Mouse (Mus musculus): ENCODE results near the gene 4930539E08Rik. TPM values are rescaled to one million over a fixed set of nuclear protein-coding genes. Genes with fewer than 3 reads are reported as not detected.

4930539E08Rik gene
- polyA plus RNA-seq, 1 experiment from 2014 or later: 0.37 TPM

DNA sequence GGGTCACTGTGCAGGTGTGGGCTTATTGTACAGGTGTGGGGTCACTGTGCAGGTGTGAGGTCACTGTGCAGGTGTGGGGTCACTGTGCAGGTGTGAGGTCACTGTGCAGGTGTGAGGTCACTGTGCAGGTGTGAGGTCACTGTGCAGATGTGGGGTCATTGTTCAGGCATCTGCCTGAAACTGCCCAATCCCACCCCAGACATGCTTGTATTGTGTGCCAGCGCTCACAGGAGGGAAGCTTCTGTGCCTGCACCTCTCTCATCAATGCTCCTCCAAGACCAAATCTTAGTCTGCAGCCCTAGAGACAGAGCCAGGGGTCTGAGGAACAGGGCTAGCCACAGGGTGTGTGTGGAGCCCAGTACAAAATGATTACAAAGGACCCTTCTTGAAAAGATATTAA lies 1.4 kb upstream of the 4930539E08Rik start:
- ATAC-seq (ENCODE audit: insufficient read depth): no peak
- Histone ChIP-seq H3K27ac (ENCODE audit: low read depth) (no peak overlapping the region), H3K9ac (no peak overlapping the region), H3K27me3 (ENCODE audit: insufficient read depth, low read length) (no peaks in the 10 kb centered on the region), H3K36me3 (ENCODE audit: insufficient read depth) (no peaks in the 10 kb centered on the region), H3K9me3 (ENCODE audit: low read depth, low read length) (no peaks in the 10 kb centered on the region), H3K4me3 (ENCODE audit: low read depth, low read length) (no peak overlapping the region), H3K4me2 (no peak overlapping the region), H3K4me1 (ENCODE audit: insufficient read depth) (no peaks in the 10 kb centered on the region)
- no peak for TF ChIP-seq CTCF (IDR thresholded peaks at IDR 0.05; ENCODE audit: low read depth)
- 100% methylated on average over 1 of the region's 1 CpGs for WGBS
- no peak for DNase-seq

DNA sequence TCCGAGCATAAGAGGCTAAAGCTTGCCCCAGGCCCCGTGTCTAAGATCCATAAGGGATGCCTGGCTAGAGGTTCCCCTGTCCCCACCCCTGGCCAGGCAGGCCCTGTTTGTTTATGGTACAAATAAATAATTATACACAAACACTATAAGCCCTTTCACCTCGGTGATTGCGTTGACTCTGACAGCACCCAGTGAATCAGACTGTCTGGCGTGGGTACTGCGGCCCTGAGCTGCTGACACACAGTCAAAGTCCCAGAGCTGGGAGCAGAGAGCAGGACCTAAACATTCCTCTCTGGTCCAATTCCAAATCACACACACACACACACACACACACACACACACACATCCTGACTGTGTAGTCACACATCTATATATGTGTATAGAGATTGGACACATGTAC lies 1.2 kb downstream of the 4930539E08Rik start:
- H3K9me3 ChIP-seq (ENCODE audit: low read depth, low read length): no peaks in the 10 kb centered on the region
- H3K4me3 ChIP-seq (ENCODE audit: low read depth, low read length): no peak overlapping the region

DNA sequence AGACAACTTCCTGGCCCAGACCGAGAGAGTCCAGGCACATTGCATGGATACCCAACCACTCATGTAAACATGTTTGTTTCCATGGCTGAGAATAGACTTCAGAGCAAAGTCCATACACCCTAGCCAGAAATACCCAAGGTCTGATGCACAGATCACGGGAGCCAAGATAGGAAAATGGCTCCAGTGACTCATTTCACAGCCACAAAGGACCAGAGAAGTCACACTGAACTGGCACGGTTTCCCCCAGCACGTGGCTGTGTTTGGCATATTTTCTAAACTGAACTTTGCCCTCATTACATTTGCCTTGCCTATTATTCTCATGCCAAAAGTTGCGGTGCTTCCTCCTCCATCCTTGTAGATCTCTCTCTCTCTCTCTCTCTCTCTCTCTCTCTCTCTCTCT lies 1.9 kb downstream of the 4930539E08Rik start:
- H3K4me1 ChIP-seq (ENCODE audit: insufficient read depth): no peaks in the 10 kb centered on the region
- no peak overlapping the region for H3K4me3 ChIP-seq (ENCODE audit: low read depth, low read length)
- H3K27me3 ChIP-seq (ENCODE audit: insufficient read depth, low read length): peaks cover 11% of the 10 kb centered on the region; the same call in 1 of the 2 replicates
- ATAC-seq (ENCODE audit: insufficient read depth) (no peak), DNase-seq (peak; percentile 51)
- TF ChIP-seq CTCF (IDR thresholded peaks at IDR 0.05; ENCODE audit: low read depth): no peak
- WGBS: 41% methylated on average over 5 of the region's 5 CpGs
- no peak overlapping the region for H3K4me2 ChIP-seq
- no peak overlapping the region for H3K27ac ChIP-seq (ENCODE audit: low read depth)
- no peaks in the 10 kb centered on the region for H3K36me3 ChIP-seq (ENCODE audit: insufficient read depth)
- no peak overlapping the region for H3K9ac ChIP-seq
- no peaks in the 10 kb centered on the region for H3K9me3 ChIP-seq (ENCODE audit: low read depth, low read length)

More for the DNA sequence above, 1.2 kb downstream of the 4930539E08Rik start:
- H3K27ac ChIP-seq (ENCODE audit: low read depth): no peak overlapping the region
- no peak overlapping the region for H3K4me2 ChIP-seq
- H3K36me3 ChIP-seq (ENCODE audit: insufficient read depth): no peaks in the 10 kb centered on the region
- H3K27me3 ChIP-seq (ENCODE audit: insufficient read depth, low read length): peaks cover 9% of the 10 kb centered on the region; the same call in 1 of the 2 replicates
- 54% methylated on average over 6 of the region's 6 CpGs for WGBS
- H3K9ac ChIP-seq: no peak overlapping the region
- no peaks in the 10 kb centered on the region for H3K4me1 ChIP-seq (ENCODE audit: insufficient read depth)
- DNase-seq (no peak), ATAC-seq (ENCODE audit: insufficient read depth) (no peak)
- no peak for TF ChIP-seq CTCF (IDR thresholded peaks at IDR 0.05; ENCODE audit: low read depth)

DNA sequence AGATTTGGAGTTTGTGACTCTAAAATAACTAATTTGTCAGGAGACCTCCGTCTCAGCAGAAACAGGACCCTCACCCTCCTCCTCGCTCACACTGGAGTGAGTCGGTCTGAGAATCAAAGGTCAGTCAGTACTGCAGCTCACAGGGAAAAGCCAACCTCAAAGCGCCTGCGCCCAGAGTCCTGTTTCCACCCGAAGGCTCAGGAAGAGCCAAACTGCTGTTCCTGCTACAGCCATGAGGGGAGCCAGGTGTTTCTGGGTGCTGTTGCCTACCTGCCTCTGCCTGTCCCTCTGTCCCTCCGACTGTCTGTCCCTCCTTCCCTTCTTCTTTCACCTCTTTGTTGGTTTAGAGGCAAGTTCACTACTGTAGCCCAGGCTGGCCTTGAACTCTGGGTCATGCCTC lies 5.0 kb downstream of the 4930539E08Rik start:
- ATAC-seq (ENCODE audit: insufficient read depth) (no peak), DNase-seq (no peak)
- WGBS: 22% methylated on average over 7 of the region's 7 CpGs
- peak overlapping the region; percentile 53 for H3K4me2 ChIP-seq
- H3K27me3 ChIP-seq (ENCODE audit: insufficient read depth, low read length): peaks cover 11% of the 10 kb centered on the region; the same call in 1 of the 2 replicates
- H3K27ac ChIP-seq (ENCODE audit: low read depth): no peak overlapping the region
- H3K9me3 ChIP-seq (ENCODE audit: low read depth, low read length): no peaks in the 10 kb centered on the region
- no peaks in the 10 kb centered on the region for H3K36me3 ChIP-seq (ENCODE audit: insufficient read depth)
- no peaks in the 10 kb centered on the region for H3K4me1 ChIP-seq (ENCODE audit: insufficient read depth)
- H3K9ac ChIP-seq: no peak overlapping the region
- H3K4me3 ChIP-seq (ENCODE audit: low read depth, low read length): no peak overlapping the region
- TF ChIP-seq CTCF (IDR thresholded peaks at IDR 0.05; ENCODE audit: low read depth): peak; percentile 41; the same call in 1 of the 2 replicates

DNA sequence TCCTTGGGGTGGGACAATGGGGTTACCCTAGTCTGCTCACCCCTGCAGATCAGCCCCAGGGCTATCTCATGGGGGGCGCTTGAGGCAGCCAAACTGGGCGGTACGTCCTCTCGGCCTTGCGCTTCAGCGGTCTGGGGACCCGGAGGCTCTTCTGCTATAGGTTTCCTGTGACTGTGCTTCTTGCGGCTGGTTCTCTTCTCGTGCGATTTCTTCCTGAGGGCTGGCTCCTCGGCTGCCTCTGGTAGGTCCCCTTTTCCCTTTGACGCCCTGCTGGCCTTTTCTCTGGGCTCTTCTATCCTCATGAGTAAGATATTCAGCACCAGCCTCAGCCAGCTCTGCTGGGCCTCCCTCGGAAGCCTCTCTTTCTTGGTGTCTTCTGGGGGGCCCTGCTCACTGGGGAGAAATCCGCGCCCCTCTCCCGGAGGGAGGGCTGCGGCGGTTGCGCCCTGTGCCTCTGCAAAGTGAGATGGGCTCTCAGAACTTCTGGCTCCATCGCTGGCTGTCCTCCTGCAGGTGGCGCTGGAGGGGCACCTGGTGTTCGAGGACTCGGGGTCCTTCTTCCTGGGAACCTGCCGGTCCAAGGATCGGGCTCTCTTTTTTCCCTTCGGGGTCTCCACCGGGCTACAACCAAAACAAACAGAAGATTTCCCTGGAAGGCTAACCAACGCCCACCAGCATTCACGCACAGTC lies 5.7 kb downstream of the 4930539E08Rik start:
- peak overlapping the region; percentile 13 for H3K9ac ChIP-seq

DNA sequence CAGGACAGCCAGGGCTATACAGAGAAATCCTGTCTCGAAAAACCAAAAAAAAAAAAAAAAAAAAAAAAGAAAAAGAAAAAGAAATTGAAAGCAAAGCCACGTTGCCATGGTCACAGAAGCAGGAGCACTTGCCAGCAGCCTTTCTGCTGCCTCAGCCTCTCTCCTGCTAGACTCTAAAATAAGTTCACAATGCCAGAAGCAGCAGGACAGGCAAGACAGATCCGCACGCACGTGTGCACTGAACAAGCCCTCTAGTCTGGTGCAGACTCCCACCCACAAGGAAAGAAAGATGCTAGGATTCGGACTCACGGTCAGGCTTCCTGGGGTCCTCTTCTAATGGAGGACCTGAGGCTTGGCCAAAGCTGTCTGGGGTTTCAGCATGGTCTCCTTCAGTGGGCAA lies 7.2 kb downstream of the 4930539E08Rik start:
- H3K4me2 ChIP-seq: no peak overlapping the region
- no peak for TF ChIP-seq CTCF (IDR thresholded peaks at IDR 0.05; ENCODE audit: low read depth)
- H3K9ac ChIP-seq: no peak overlapping the region
- ATAC-seq (ENCODE audit: insufficient read depth) (no peak), DNase-seq (no peak)
- H3K27me3 ChIP-seq (ENCODE audit: insufficient read depth, low read length): peaks cover 11% of the 10 kb centered on the region; the same call in 1 of the 2 replicates
- H3K27ac ChIP-seq (ENCODE audit: low read depth): no peak overlapping the region
- H3K4me1 ChIP-seq (ENCODE audit: insufficient read depth): no peaks in the 10 kb centered on the region
- H3K9me3 ChIP-seq (ENCODE audit: low read depth, low read length): no peaks in the 10 kb centered on the region
- WGBS: 83% methylated on average over 7 of the region's 7 CpGs
- no peaks in the 10 kb centered on the region for H3K36me3 ChIP-seq (ENCODE audit: insufficient read depth)
- H3K4me3 ChIP-seq (ENCODE audit: low read depth, low read length): no peak overlapping the region

More for the DNA sequence above, 5.7 kb downstream of the 4930539E08Rik start:
- Histone ChIP-seq H3K4me2 (peak overlapping the region; percentile 53), H3K27me3 (ENCODE audit: insufficient read depth, low read length) (peaks cover 11% of the 10 kb centered on the region; the same call in 1 of the 2 replicates), H3K27ac (ENCODE audit: low read depth) (no peak overlapping the region), H3K4me1 (ENCODE audit: insufficient read depth) (no peaks in the 10 kb centered on the region), H3K9me3 (ENCODE audit: low read depth, low read length) (no peaks in the 10 kb centered on the region), H3K36me3 (ENCODE audit: insufficient read depth) (no peaks in the 10 kb centered on the region), H3K4me3 (ENCODE audit: low read depth, low read length) (0 out of 2 replicates have a peak overlapping the region, but pooled peaks have one; percentile 2)
- peak; percentile 69 for TF ChIP-seq CTCF (IDR thresholded peaks at IDR 0.05; ENCODE audit: low read depth)
- 7% methylated on average over 29 of the region's 29 CpGs for WGBS
- no peak for ATAC-seq (ENCODE audit: insufficient read depth)
- peak; percentile 75 for DNase-seq

DNA sequence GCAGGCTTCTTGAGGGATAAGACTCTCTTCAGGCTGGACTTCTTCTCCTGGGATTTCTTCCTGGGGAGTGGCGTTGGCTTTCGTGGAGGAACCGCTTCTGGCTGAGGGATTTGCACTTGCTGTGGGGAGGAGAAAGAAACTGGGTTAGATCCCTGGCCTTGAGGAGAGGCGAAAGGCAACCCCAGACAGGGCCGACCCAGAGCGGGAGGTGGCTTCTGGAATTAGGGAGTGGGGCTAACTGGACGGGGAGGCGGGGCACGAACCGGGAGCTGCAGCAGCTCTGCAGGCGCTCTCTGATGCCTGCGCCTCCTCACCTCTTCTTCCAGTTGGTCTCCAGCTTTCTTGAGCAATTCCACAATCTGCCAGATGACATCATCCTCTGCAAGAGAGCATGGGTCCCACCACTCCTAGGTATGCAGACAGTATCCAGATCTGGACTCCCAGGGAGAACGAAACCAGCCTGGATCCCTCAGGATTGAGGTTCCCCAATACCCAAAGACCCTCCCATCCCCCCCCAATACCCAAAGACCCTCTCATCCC lies 9.7 kb downstream of the 4930539E08Rik start:
- Histone ChIP-seq H3K4me2 (no peak overlapping the region), H3K27me3 (ENCODE audit: insufficient read depth, low read length) (peaks cover 11% of the 10 kb centered on the region; the same call in 1 of the 2 replicates), H3K27ac (ENCODE audit: low read depth) (no peak overlapping the region), H3K4me3 (ENCODE audit: low read depth, low read length) (no peak overlapping the region), H3K9ac (no peak overlapping the region), H3K36me3 (ENCODE audit: insufficient read depth) (no peaks in the 10 kb centered on the region), H3K9me3 (ENCODE audit: low read depth, low read length) (no peaks in the 10 kb centered on the region), H3K4me1 (ENCODE audit: insufficient read depth) (no peaks in the 10 kb centered on the region)
- 69% methylated on average over 13 of the region's 13 CpGs for WGBS
- DNase-seq (no peak), ATAC-seq (ENCODE audit: insufficient read depth) (no peak)
- no peak for TF ChIP-seq CTCF (IDR thresholded peaks at IDR 0.05; ENCODE audit: low read depth)
